Mouse (Mus musculus) kidney, postnatal 0 days (tissue): ENCODE data around the gene Gdpd5. TPM values are rescaled to one million over a fixed set of nuclear protein-coding genes. Genes with fewer than 3 reads are reported as not detected.

Experiments used
- ATAC-seq: fragments of 200-750 bp; cut with Nextera tagmentation; replicated peaks from 2 replicates; pipeline ENCODE4 v1.8.0; 2017; ENCODE audit warnings: low read depth, moderate number of reproducible peaks, moderate TSS enrichment, moderate library complexity; ENCODE audit not compliant: low FRiP score
- DNase-seq: peaks from one replicate; pipeline ENCODE4 v3.0.0-alpha.2; 2016; ENCODE audit warnings: low spot score
- H3K27ac ChIP-seq: fragments of 300-500 bp; sonication (generic); 2 replicates; pipeline ENCODE4 v1.5.1; 2014; ENCODE audit warnings: mild to moderate bottlenecking
- H3K27me3 ChIP-seq: fragments of 300-500 bp; sonication (generic); 2 replicates; pipeline ENCODE4 v1.6.1; 2014; ENCODE audit warnings: low read length, mixed read lengths; ENCODE audit not compliant: insufficient read depth
- H3K36me3 ChIP-seq: fragments of 300-500 bp; sonication (generic); 2 replicates; pipeline ENCODE4 v1.6.1; 2014; ENCODE audit warnings: low read length, mixed read lengths; ENCODE audit not compliant: insufficient read depth
- H3K4me1 ChIP-seq: fragments of 300-500 bp; sonication (generic); replicated peaks from 2 replicates; pipeline ENCODE4 v1.6.1; 2014; ENCODE audit warnings: antibody characterized with exemption, low read length, mixed read lengths; ENCODE audit not compliant: insufficient read depth
- H3K4me2 ChIP-seq: fragments of 300-500 bp; sonication (generic); 2 replicates; pipeline ENCODE4 v1.6.1; 2014; ENCODE audit warnings: mild to moderate bottlenecking, low read length, moderate library complexity, mixed read lengths
- H3K4me3 ChIP-seq: fragments of 300-500 bp; sonication (generic); replicated peaks from 2 replicates; pipeline ENCODE4 v1.5.1; 2014; ENCODE audit warnings: low read depth, low read length
- H3K9ac ChIP-seq: fragments of 300-500 bp; sonication (generic); 2 replicates; pipeline ENCODE4 v1.6.1; 2014; ENCODE audit warnings: low read depth, low read length
- H3K9me3 ChIP-seq: fragments of 300-500 bp; sonication (generic); replicated peaks from 2 replicates; pipeline ENCODE4 v1.6.1; 2016; ENCODE audit warnings: low read length, inconsistent platforms, mixed read lengths
- CTCF ChIP-seq: IDR thresholded peaks from 2 replicates; pipeline ENCODE4 v1.5.1; 2016; ENCODE audit warnings: antibody characterized with exemption, low read depth, mild to moderate bottlenecking, moderate library complexity
- WGBS: fragments of 180-500 bp; shearing (Covaris S2); extraction: QIAGEN DNeasy Blood & Tissue Kit; methylation state at CpG from one replicate; pipeline ENCODE4 v1.1.7; 2014; 5-methylcytosine and 5-hydroxymethylcytosine counted together
- polyA plus RNA-seq: library from polyadenylated mRNA; unstranded; fragments of >200 nt; fragmentation: Nextera tagmentation; extraction: Ambion mirVana; gene quantifications from 2 replicates; pipeline ENCODE4 v1.2.1, GENCODE M21; 2015

Gdpd5 gene
- polyA plus RNA-seq, 1 experiment from 2014 or later, result 11.8 TPM

DNA sequence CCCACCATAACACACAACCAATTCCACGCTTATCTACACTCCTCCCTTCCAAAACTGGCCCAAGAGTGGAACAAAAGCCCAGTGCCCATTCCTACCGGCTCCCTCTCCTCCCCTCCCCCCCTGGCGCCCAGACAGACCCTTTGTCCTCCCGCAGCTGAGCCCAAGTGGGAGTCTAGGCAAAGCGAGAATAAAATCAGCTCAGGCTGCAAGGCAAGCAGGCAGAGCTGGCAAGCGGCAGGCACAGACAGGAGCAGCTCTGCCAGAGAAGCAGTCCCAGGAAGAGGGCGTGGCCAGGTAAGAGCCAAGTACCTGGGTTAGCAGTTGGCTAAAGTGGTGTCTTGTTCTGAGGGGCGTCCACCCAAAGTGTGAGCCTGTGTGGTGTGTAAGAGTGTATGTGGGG lies 84.6 kb downstream of the Gdpd5 start, which contains the start of gene Klhl35:
TSS of gene Klhl35 (plus strand) at position 194 of the 400 bp plus-strand sequence.
- WGBS, result 26% methylated on average over 8 of the region's 8 CpGs
- peaks cover 24% of the 10 kb centered on the region; the same call in 1 of the 2 replicates for H3K4me1 ChIP-seq
- no peak within 1 kb of the TSS for H3K4me2 ChIP-seq

DNA sequence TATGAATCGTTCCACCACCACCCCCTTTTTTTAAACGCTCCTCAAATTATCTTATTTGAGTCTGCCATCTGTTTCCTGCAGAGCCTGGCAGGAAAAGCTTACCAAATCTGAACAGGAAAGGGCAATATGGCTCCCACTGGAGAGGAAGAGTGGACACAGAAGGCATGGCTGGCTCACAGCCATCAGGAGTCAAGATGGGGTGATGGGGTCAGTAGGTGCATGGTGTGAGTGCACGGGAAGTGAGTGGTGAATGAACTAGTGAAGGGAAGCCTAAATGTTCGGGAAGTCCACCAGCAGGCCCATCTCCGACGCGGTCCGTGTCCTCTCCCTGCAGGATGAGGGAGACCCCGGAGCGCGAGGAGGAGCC lies 86.7 kb downstream of the Gdpd5 start:
- Histone ChIP-seq H3K4me3 (peak overlapping the region; percentile 48), H3K4me2 (peak overlapping the region; percentile 64), H3K27me3 (no peaks in the 10 kb centered on the region), H3K9ac (peak overlapping the region; percentile 75), H3K9me3 (no peaks in the 10 kb centered on the region), H3K36me3 (no peaks in the 10 kb centered on the region), H3K4me1 (peaks cover 24% of the 10 kb centered on the region; the same call in 1 of the 2 replicates), H3K27ac (peak overlapping the region; percentile 95)
- ATAC-seq, result no peak; the same call in 1 of the 2 replicates
- 18% methylated on average over 10 of the region's 11 CpGs for WGBS
- DNase-seq, result peak; percentile 71
- no peak for TF ChIP-seq CTCF

More for the DNA sequence above, 84.6 kb downstream of the Gdpd5 start, which contains the start of gene Klhl35:
- no peaks in the 10 kb centered on the region for H3K27me3 ChIP-seq
- no peak within 1 kb of the TSS for H3K4me3 ChIP-seq
- H3K27ac ChIP-seq, result no peak within 1 kb of the TSS
- DNase-seq (no peak), ATAC-seq (no peak)
- H3K9ac ChIP-seq, result peak within 1 kb of the TSS; percentile 10; the same call in 1 of the 2 replicates
- H3K9me3 ChIP-seq, result no peaks in the 10 kb centered on the region
- TF ChIP-seq CTCF, result no peak
- H3K36me3 ChIP-seq, result no peaks in the 10 kb centered on the region

DNA sequence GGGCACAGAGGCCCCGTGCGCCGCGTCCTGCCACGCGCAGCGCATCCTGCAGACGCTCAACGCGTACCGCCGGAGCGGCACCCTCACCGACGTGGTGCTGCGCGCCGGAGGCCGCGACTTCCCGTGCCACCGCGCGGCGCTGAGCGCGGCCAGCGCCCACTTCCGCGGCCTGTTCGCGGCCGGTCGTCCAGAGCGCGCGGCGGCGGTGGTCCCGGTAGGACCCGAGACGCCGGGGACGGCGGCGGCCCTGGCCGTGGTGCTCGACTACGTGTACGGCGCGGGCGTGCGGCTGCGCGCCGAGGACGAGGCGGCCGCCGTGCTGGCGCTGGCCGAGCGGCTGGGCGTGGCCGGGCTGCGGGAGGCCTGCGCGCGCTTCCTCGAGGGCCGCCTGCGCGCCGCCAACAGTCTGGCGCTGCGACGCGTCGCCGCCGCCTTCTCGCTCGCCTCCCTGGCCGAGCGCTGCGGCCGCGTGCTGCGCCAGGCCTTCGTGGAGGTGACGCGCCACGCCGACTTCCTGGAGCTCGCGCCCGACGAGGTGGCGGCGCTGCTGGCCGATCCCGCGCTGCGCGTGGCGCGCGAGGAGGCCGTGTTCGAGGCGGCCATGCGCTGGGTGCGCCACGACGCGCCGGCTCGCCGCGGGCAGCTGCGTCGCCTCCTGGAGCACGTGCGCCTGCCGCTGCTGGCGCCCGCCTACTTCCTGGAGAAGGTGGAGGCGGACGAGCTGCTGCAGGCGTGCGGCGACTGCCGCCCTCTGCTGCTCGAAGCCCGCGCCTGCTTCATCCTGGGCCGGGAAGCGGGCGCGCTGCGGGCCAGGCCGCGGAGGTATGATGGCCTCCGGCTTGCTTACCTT lies 87.3 kb downstream of the Gdpd5 start:
- peak overlapping the region; percentile 48 for H3K4me3 ChIP-seq
- peak overlapping the region; percentile 95 for H3K27ac ChIP-seq
- TF ChIP-seq CTCF, result peak; percentile 66
- no peaks in the 10 kb centered on the region for H3K27me3 ChIP-seq
- peak; percentile 80 for ATAC-seq
- WGBS, result under 1% methylated on average over 137 of the region's 145 CpGs
- H3K36me3 ChIP-seq, result no peaks in the 10 kb centered on the region
- H3K9ac ChIP-seq, result peak overlapping the region; percentile 75
- H3K4me1 ChIP-seq, result peaks cover 24% of the 10 kb centered on the region; the same call in 1 of the 2 replicates
- H3K9me3 ChIP-seq, result no peaks in the 10 kb centered on the region
- DNase-seq, result peak; percentile 93
- peak overlapping the region; percentile 64 for H3K4me2 ChIP-seq

GRCm38 (mm10) chr7:99469680-99470405 lies 88.6 kb downstream of the Gdpd5 start:
- DNase-seq, result no peak
- no peak overlapping the region for H3K4me3 ChIP-seq
- no peaks in the 10 kb centered on the region for H3K9me3 ChIP-seq
- H3K4me2 ChIP-seq, result no peak overlapping the region
- 68% methylated on average over 17 of the region's 17 CpGs for WGBS
- no peak for TF ChIP-seq CTCF
- H3K9ac ChIP-seq, result no peak overlapping the region
- no peaks in the 10 kb centered on the region for H3K36me3 ChIP-seq
- H3K27ac ChIP-seq, result peak overlapping the region; percentile 95; the same call in 1 of the 2 replicates
- H3K27me3 ChIP-seq, result no peaks in the 10 kb centered on the region
- ATAC-seq, result no peak
- H3K4me1 ChIP-seq, result peaks cover 24% of the 10 kb centered on the region

DNA sequence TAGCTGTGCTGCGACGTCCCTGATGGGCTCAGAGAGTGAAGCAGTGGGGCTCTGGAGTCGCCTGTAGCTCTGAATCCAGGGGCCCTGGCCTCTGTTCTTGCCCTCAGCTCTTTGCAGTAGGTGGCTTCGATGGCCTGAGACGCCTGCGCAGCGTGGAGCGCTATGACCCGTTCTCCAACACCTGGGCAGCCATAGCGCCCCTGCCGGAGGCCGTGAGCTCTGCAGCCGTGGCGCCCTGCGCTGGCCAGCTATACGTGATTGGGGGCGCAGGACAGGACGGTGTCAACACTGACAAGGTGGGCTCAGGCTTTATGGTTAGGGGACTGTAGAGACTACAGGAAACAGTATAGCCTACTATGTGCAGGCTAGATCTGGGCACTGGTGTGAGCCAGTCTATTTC lies 90.4 kb downstream of the Gdpd5 start:
- WGBS, result 65% methylated on average over 18 of the region's 18 CpGs
- H3K9ac ChIP-seq, result no peak overlapping the region
- H3K27ac ChIP-seq, result no peak overlapping the region
- ATAC-seq (no peak), DNase-seq (no peak)
- no peaks in the 10 kb centered on the region for H3K36me3 ChIP-seq
- no peaks in the 10 kb centered on the region for H3K9me3 ChIP-seq
- no peak overlapping the region for H3K4me3 ChIP-seq
- TF ChIP-seq CTCF, result peak; percentile 21; the same call in 1 of the 2 replicates
- H3K27me3 ChIP-seq, result no peaks in the 10 kb centered on the region
- peaks cover 17% of the 10 kb centered on the region for H3K4me1 ChIP-seq
- no peak overlapping the region for H3K4me2 ChIP-seq
